Mouse (Mus musculus) G1E (cell line): ENCODE data around the gene Sox30.

Experiments used
- CTCF ChIP-seq: IDR thresholded peaks from 2 replicates; pipeline ENCODE4 v1.5.1; 2012; ENCODE audit warnings: low read depth, low read length, inconsistent platforms, mixed read lengths
- GATA1 ChIP-seq: IDR thresholded peaks from 2 replicates; pipeline ENCODE4 v1.6.1; 2012; ENCODE audit warnings: borderline replicate concordance, low read length, inconsistent platforms, mixed read lengths
- GATA2 ChIP-seq: IDR thresholded peaks from 2 replicates; pipeline ENCODE4 v1.6.1; 2012; ENCODE audit warnings: low read depth, low read length, inconsistent platforms, borderline replicate concordance
- POLR2AphosphoS5 ChIP-seq: IDR thresholded peaks from 2 replicates; pipeline ENCODE4 v1.6.1; 2012; ENCODE audit warnings: low read depth, low read length, inconsistent platforms; ENCODE audit not compliant: insufficient replicate concordance
- TAL1 ChIP-seq: conservative IDR thresholded peaks from 2 replicates; pipeline ENCODE4 v1.6.1; 2012; ENCODE audit warnings: low read depth, low read length, inconsistent platforms, mixed read lengths

GRCm38 (mm10) chr11:45980893-45981253 is 763 bp downstream of the Sox30 start:
- TF ChIP-seq CTCF = no peak
- no peak for TF ChIP-seq POLR2AphosphoS5
- no peak for TF ChIP-seq GATA1
- TF ChIP-seq GATA2 = no peak
- no peak for TF ChIP-seq TAL1
